Mouse (Mus musculus): ENCODE results near the gene C77080. TPM values are rescaled to one million over a fixed set of nuclear protein-coding genes. Genes with fewer than 3 reads are reported as not detected.

The C77080 gene
- polyA plus RNA-seq, 1 experiment from 2014 or later = 8.2 TPM

DNA sequence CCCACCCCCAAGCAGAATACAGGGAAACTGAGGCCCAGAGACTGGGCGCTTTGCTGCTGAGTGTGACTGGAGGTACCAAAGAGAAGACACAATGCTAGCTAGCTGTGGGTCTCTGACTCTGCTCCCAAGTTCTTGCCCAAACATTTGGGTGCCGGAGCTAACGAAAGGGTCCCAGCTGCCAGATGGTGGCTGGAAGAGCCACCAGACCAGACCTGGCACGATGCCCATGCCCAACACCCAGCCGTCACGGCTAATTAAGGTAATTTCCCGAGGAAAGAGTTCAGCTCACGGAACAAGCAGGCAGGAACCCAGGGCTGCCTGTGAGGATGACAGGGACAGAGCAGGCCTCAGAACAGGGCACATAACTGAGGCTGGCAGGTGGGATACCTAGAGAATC lies 33.2 kb downstream of the C77080 start:
- Histone ChIP-seq H3K4me1 (ENCODE audit: control insufficient read depth, insufficient read depth, low read length) (peaks cover 61% of the 10 kb centered on the region), H3K9me3 (replicated peaks; ENCODE audit: control insufficient read depth, low read length) (no peaks in the 10 kb centered on the region), H3K36me3 (ENCODE audit: control insufficient read depth, insufficient read depth, low read length) (no peaks in the 10 kb centered on the region), H3K27me3 (ENCODE audit: control insufficient read depth, insufficient read depth, low read length) (peaks cover 4% of the 10 kb centered on the region; the same call in 1 of the 2 replicates), H3K4me2 (ENCODE audit: low read depth, low read length) (peak overlapping the region; percentile 43; the same call in 1 of the 2 replicates), H3K27ac (ENCODE audit: low read length) (0 out of 2 replicates have a peak overlapping the region, but pooled peaks have one; percentile 0), H3K9ac (ENCODE audit: low read length) (peak overlapping the region; percentile 63; the same call in 1 of the 2 replicates), H3K4me3 (replicated peaks; ENCODE audit: low read length) (peak overlapping the region; percentile 28; the same call in 1 of the 2 replicates)
- no peak for ATAC-seq (ENCODE audit: insufficient read depth, low FRiP score)
- WGBS = 37% methylated on average over 8 of the region's 8 CpGs

- 15% methylated on average over 22 of the region's 22 CpGs for WGBS
- Histone ChIP-seq H3K4me3 (replicated peaks; ENCODE audit: low read length) (peak overlapping the region; percentile 28), H3K27me3 (ENCODE audit: control insufficient read depth, insufficient read depth, low read length) (peaks cover 4% of the 10 kb centered on the region; the same call in 1 of the 2 replicates), H3K36me3 (ENCODE audit: control insufficient read depth, insufficient read depth, low read length) (no peaks in the 10 kb centered on the region), H3K9ac (ENCODE audit: low read length) (peak overlapping the region; percentile 63), H3K4me1 (ENCODE audit: control insufficient read depth, insufficient read depth, low read length) (peaks cover 57% of the 10 kb centered on the region), H3K4me2 (ENCODE audit: low read depth, low read length) (peak overlapping the region; percentile 43), H3K9me3 (replicated peaks; ENCODE audit: control insufficient read depth, low read length) (no peaks in the 10 kb centered on the region), H3K27ac (ENCODE audit: low read length) (peak overlapping the region; percentile 66)
- no peak for ATAC-seq (ENCODE audit: insufficient read depth, low FRiP score)
Measured at GRCm38 (mm10) chr4:129227170-129227984, 33.8 kb downstream of the C77080 start.

GRCm38 (mm10) chr4:129226441-129226963 lies 34.7 kb downstream of the C77080 start:
- 0 out of 2 replicates have a peak, but pooled peaks cover 4% of the 10 kb centered on the region for H3K36me3 ChIP-seq (ENCODE audit: control insufficient read depth, insufficient read depth, low read length)
- H3K4me2 ChIP-seq (ENCODE audit: low read depth, low read length) = peak overlapping the region; percentile 43
- peak overlapping the region; percentile 66 for H3K27ac ChIP-seq (ENCODE audit: low read length)
- H3K27me3 ChIP-seq (ENCODE audit: control insufficient read depth, insufficient read depth, low read length) = peaks cover 4% of the 10 kb centered on the region; the same call in 1 of the 2 replicates
- ATAC-seq (ENCODE audit: insufficient read depth, low FRiP score) = no peak
- H3K9me3 ChIP-seq (replicated peaks; ENCODE audit: control insufficient read depth, low read length) = no peaks in the 10 kb centered on the region
- WGBS = 26% methylated on average over 5 of the region's 5 CpGs
- peaks cover 50% of the 10 kb centered on the region for H3K4me1 ChIP-seq (ENCODE audit: control insufficient read depth, insufficient read depth, low read length)
- H3K9ac ChIP-seq (ENCODE audit: low read length) = peak overlapping the region; percentile 63
- peak overlapping the region; percentile 28; the same call in 1 of the 2 replicates for H3K4me3 ChIP-seq (replicated peaks; ENCODE audit: low read length)

GRCm38 (mm10) chr4:129225315-129225714 lies 35.9 kb downstream of the C77080 start:
- Histone ChIP-seq H3K36me3 (ENCODE audit: control insufficient read depth, insufficient read depth, low read length) (0 out of 2 replicates have a peak, but pooled peaks cover 4% of the 10 kb centered on the region), H3K4me1 (ENCODE audit: control insufficient read depth, insufficient read depth, low read length) (peaks cover 39% of the 10 kb centered on the region), H3K9ac (ENCODE audit: low read length) (no peak overlapping the region), H3K4me2 (ENCODE audit: low read depth, low read length) (no peak overlapping the region), H3K27me3 (ENCODE audit: control insufficient read depth, insufficient read depth, low read length) (peaks cover 4% of the 10 kb centered on the region; the same call in 1 of the 2 replicates), H3K9me3 (replicated peaks; ENCODE audit: control insufficient read depth, low read length) (no peaks in the 10 kb centered on the region), H3K27ac (ENCODE audit: low read length) (no peak overlapping the region), H3K4me3 (replicated peaks; ENCODE audit: low read length) (no peak overlapping the region)
- WGBS = 93% methylated on average over 12 of the region's 12 CpGs
- ATAC-seq (ENCODE audit: insufficient read depth, low FRiP score) = no peak

DNA sequence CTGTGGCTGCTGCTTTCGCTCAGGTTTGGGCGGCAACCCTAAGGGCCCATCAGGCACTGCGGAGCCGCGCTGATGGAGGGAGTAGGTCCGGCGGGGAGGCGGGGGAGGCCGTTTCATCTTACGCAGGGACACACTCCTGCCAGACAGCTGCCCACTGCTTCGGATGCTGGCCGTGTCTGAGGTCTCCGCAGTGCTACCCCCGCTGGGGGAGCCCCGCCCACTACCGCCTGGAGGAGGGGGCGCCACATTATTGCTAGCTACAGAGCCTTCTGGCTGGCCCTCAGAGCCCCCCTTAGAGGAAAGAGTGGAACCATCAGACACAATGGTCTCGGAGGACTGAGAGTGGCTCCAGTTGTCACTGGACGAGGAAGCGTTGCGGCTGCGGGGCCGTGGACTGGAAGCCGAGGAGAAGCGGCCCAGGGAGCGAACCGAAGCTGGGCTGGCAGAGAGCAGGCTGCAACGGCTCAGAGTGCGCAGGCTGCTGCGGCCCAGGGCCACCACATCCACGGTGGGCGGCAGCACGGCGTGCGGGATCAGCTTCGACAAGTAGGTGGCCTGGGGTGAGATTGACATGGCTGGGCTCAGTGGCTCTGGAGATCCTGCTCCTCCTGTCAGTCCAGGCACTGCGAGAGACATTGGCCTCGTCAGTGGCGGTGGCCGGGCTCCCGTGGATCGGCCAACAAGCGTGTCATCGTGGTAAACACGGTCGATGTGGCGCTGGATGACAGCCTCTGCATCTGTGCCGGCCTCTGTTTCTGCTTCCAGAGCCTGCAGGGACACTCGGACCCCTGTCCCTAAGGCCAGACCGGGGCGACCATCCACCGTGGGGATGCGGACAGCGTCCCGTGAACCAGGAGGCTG lies 37.6 kb downstream of the C77080 start:
- Histone ChIP-seq H3K4me3 (replicated peaks; ENCODE audit: low read length) (peak overlapping the region; percentile 28), H3K27me3 (ENCODE audit: control insufficient read depth, insufficient read depth, low read length) (peaks cover 4% of the 10 kb centered on the region; the same call in 1 of the 2 replicates), H3K27ac (ENCODE audit: low read length) (no peak overlapping the region), H3K4me1 (ENCODE audit: control insufficient read depth, insufficient read depth, low read length) (peaks cover 39% of the 10 kb centered on the region), H3K9ac (ENCODE audit: low read length) (peak overlapping the region; percentile 39), H3K36me3 (ENCODE audit: control insufficient read depth, insufficient read depth, low read length) (0 out of 2 replicates have a peak, but pooled peaks cover 4% of the 10 kb centered on the region), H3K9me3 (replicated peaks; ENCODE audit: control insufficient read depth, low read length) (no peaks in the 10 kb centered on the region), H3K4me2 (ENCODE audit: low read depth, low read length) (peak overlapping the region; percentile 43)
- no peak for ATAC-seq (ENCODE audit: insufficient read depth, low FRiP score)
- WGBS = 55% methylated on average over 52 of the region's 55 CpGs

GRCm38 (mm10) chr4:129222019-129222925 lies 38.9 kb downstream of the C77080 start:
- Histone ChIP-seq H3K27me3 (ENCODE audit: control insufficient read depth, insufficient read depth, low read length) (no peaks in the 10 kb centered on the region), H3K4me1 (ENCODE audit: control insufficient read depth, insufficient read depth, low read length) (peaks cover 26% of the 10 kb centered on the region), H3K36me3 (ENCODE audit: control insufficient read depth, insufficient read depth, low read length) (peaks cover 17% of the 10 kb centered on the region), H3K4me3 (replicated peaks; ENCODE audit: low read length) (no peak overlapping the region), H3K9ac (ENCODE audit: low read length) (no peak overlapping the region), H3K4me2 (ENCODE audit: low read depth, low read length) (no peak overlapping the region), H3K9me3 (replicated peaks; ENCODE audit: control insufficient read depth, low read length) (no peaks in the 10 kb centered on the region), H3K27ac (ENCODE audit: low read length) (no peak overlapping the region)
- 71% methylated on average over 31 of the region's 31 CpGs for WGBS
- no peak for ATAC-seq (ENCODE audit: insufficient read depth, low FRiP score)

DNA sequence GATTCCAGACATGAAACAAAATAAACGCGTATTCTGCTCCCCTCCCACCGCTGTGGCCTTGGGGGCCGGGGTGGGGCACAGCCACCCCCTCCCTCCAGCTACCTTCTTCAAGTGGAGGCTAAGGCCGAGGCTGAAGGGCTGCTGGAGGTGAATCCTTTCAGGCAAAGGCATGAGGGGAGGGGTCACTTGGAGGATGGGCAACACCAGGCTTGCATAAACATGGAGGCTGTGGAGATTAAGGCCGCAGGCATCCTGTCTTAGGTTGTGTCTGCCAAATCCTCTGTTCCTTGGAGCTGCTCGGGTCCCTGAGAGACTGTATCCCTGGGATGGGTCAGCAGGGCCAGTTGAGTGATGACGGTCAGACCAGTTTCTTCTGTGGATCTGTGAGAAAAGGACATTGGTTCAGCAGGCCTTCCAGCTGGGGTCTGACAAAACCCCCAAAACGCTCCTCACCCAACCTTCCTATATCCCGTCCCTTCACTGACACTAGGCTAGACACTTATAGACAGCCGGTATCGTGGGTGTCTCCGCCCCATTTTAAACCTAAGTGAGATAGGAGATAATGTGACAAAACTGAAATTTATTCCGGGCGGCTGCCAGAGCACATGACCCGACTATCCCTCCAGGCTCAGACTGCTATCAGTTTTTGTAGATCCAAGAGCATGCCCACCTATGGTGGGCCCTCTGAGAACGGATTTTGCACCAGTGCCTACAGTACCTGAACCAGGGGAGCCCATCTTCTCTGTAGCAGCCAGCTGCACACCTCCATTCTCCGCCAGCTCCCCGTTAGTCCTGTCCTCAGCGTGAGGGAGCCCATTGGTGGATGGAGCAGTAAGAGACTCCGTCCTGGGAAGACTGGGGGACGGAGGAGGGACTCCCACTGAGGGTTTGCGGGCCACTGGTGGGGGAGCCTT lies 39.9 kb downstream of the C77080 start:
- no peak overlapping the region for H3K4me2 ChIP-seq (ENCODE audit: low read depth, low read length)
- no peak for ATAC-seq (ENCODE audit: insufficient read depth, low FRiP score)
- peaks cover 25% of the 10 kb centered on the region for H3K36me3 ChIP-seq (ENCODE audit: control insufficient read depth, insufficient read depth, low read length)
- H3K27me3 ChIP-seq (ENCODE audit: control insufficient read depth, insufficient read depth, low read length) = no peaks in the 10 kb centered on the region
- H3K4me1 ChIP-seq (ENCODE audit: control insufficient read depth, insufficient read depth, low read length) = peaks cover 17% of the 10 kb centered on the region
- 73% methylated on average over 23 of the region's 23 CpGs for WGBS
- H3K4me3 ChIP-seq (replicated peaks; ENCODE audit: low read length) = no peak overlapping the region
- no peak overlapping the region for H3K9ac ChIP-seq (ENCODE audit: low read length)
- no peaks in the 10 kb centered on the region for H3K9me3 ChIP-seq (replicated peaks; ENCODE audit: control insufficient read depth, low read length)
- H3K27ac ChIP-seq (ENCODE audit: low read length) = no peak overlapping the region

Data from stomach, embryonic 16.5 days (tissue).